Mouse (Mus musculus) cerebellum, adult 11-12 months (tissue): ENCODE results near the gene Vmn2r63.
"Not testable (repeated sequence)": the region's sequence is repeated elsewhere in the genome, so short reads cannot be mapped to it uniquely, and the experiment has no call there.

Experiments
- DNase-seq: peaks from one replicate; pipeline ENCODE4 v3.0.0; 2022

Gene Vmn2r63

GRCm38 (mm10) chr7:42933722-42934121, at the start of gene Vmn2r63:
Gene Vmn2r63 (minus strand): TSS chr7:42933822.
- not testable (repeated sequence) for DNase-seq

- no peak for DNase-seq
Observed at GRCm38 (mm10) chr7:42980739-42981138, 47.1 kb upstream of the Vmn2r63 start.

- DNase-seq: no peak
Observed at GRCm38 (mm10) chr7:42980098-42980497, 46.5 kb upstream of the Vmn2r63 start.

GRCm38 (mm10) chr7:42965246-42965645, 31.6 kb upstream of the Vmn2r63 start:
- no peak for DNase-seq

- DNase-seq: not testable (repeated sequence)
Observed at GRCm38 (mm10) chr7:42898067-42898466, 35.6 kb downstream of the Vmn2r63 start.

- no peak for DNase-seq
Observed at GRCm38 (mm10) chr7:42878090-42878489, 55.5 kb downstream of the Vmn2r63 start.

- not testable (repeated sequence) for DNase-seq
Observed at GRCm38 (mm10) chr7:42866801-42867458, 66.7 kb downstream of the Vmn2r63 start, which contains the start of gene Gm2381. Gene Gm2381 (minus strand): TSS chr7:42867234.
